Mouse (Mus musculus) lung, postnatal 0 days (tissue): Measurements from ENCODE around the gene Stpg3.
A peak's percentile ranks its signal among the peaks of the same experiment; 100 is the strongest.

Experiments
- CTCF ChIP-seq: IDR thresholded peaks from 2 replicates; pipeline ENCODE4 v1.5.1; 2016; ENCODE audit warnings: antibody characterized with exemption, mild to moderate bottlenecking
- EP300 ChIP-seq: IDR thresholded peaks from 2 replicates; pipeline ENCODE4 v1.6.1; 2016; ENCODE audit warnings: antibody characterized with exemption, mild to moderate bottlenecking, control low read depth

DNA sequence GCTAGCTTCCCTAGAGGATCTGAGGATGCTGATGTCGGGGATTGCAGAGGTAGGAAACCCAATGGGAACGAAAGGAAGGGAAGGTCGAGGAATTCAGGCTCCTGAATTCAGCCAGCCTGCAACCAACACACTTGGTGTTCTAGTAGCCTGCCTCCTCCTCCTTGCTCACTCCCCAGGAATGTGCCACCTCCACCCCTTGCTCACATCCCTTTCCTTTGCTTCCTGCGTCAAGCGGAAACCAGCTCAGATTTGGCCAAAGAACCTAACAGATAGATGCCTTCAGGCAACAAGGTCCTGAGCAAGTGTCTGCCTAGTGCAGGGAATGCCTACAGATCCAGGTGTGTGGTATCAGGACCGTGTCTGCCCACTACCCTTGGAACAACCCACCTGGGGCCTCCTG is 37.9 kb downstream of the Stpg3 start:
- TF ChIP-seq CTCF (no peak), EP300 (peak; percentile 79)
